ENCODE assay signal across 15 mouse cellular contexts in the genomic region with DNA sequence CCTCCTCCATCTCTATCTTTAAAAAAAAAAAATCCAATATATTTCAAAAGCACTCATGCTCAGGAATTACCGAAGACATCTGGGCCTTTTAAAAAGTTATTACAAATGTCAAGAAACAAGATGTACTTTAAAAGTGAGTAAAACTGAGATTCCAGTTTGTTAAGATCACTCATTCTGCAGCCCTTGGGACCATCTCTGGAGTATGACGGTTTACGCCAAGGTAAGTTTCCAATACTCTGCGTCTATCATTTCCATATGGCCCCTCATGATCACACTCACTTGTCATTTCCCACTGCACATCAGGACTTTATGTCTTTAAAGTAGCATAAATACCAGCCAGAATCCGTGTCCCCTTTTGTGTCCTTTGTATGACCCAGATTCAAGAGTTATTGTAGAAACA. TPM values are rescaled to one million over a fixed set of nuclear protein-coding genes. Genes with fewer than 3 reads are reported as not detected.
DNase-seq lines count a peak whose midpoint lies in the region; ATAC-seq and TF ChIP-seq lines count a peak whose summit lies in the region.
"Had no signal": no experiment of that assay in that cellular context is flagged by ENCODE, and none has a peak within 500 bp of the region (broad histone marks: within the 10 kb centered on the region; RNA-seq: fewer than 3 reads in every experiment).

No protein-coding gene starts in this region.

- no peak overlapping the region for H3K9ac ChIP-seq in limb, embryonic 13.5 days
- H3K9ac ChIP-seq in CH12.LX (ENCODE audit: insufficient read depth, low read depth), result no peak overlapping the region
- no peak overlapping the region for H3K9ac ChIP-seq in embryonic facial prominence, embryonic 15.5 days
- no peak overlapping the region for H3K9ac ChIP-seq in limb, embryonic 15.5 days
- no peak overlapping the region for H3K9ac ChIP-seq in forebrain, embryonic 11.5 days (ENCODE audit: low read length)
- H3K9ac ChIP-seq: embryonic facial prominence, embryonic 13.5 days; forebrain, embryonic 13.5 days; forebrain, embryonic 15.5 days; forebrain, postnatal 0 days had no signal

- dilution Hi-C loops in CH12.LX (cut with MboI; ENCODE audit: extremely low pct_ligation_motif_present, extremely low pct_unique_long_range_greater_than_20kb, low sequenced_read_pairs), result no loop called here

- TF ChIP-seq EP300 in CH12.LX (IDR thresholded peaks at IDR 0.05; ENCODE audit: low read length), result peak; percentile 53; the same call in 1 of the 2 replicates

- no peaks in the 10 kb centered on the region for H3K36me3 ChIP-seq in limb, embryonic 13.5 days
- no peaks in the 10 kb centered on the region for H3K36me3 ChIP-seq in limb, embryonic 10.5 days
- no peaks in the 10 kb centered on the region for H3K36me3 ChIP-seq in CH12.LX (replicated peaks in 1 of 2; ENCODE audit: control insufficient read depth in 1 of 2, insufficient read depth in 1 of 2, low read length in 1 of 2)
- no peaks in the 10 kb centered on the region for H3K36me3 ChIP-seq in embryonic facial prominence, embryonic 15.5 days
- H3K36me3 ChIP-seq in limb, embryonic 15.5 days, result no peaks in the 10 kb centered on the region
- no peaks in the 10 kb centered on the region for H3K36me3 ChIP-seq in forebrain, embryonic 11.5 days (ENCODE audit: control insufficient read depth, insufficient read depth, low read length)
- H3K36me3 ChIP-seq: embryonic facial prominence, embryonic 13.5 days; forebrain, embryonic 10.5 days; forebrain, embryonic 15.5 days had no signal

- in situ Hi-C loops in CH12.LX (cut with MboI; ENCODE audit: low pct_ligation_motif_present, low pct_unique_long_range_greater_than_20kb, low sequenced_read_pairs), result no loop called here

- WGBS in limb, embryonic 13.5 days, result 47% methylated on average over 5 of the region's 5 CpGs
- WGBS in limb, embryonic 10.5 days, result 79% methylated on average over 5 of the region's 5 CpGs
- 49% methylated on average over 5 of the region's 5 CpGs for WGBS in embryonic facial prominence, embryonic 15.5 days
- WGBS in limb, embryonic 15.5 days, result 46% methylated on average over 5 of the region's 5 CpGs
- 83% methylated on average over 5 of the region's 5 CpGs for WGBS in forebrain, embryonic 11.5 days

- no peak for DNase-seq in limb, embryonic 10.5 days (ENCODE audit: low spot score)
- DNase-seq in CH12.LX (ENCODE audit: extremely low read depth), result no peak
- no peak for DNase-seq in forebrain, embryonic 11.5 days (ENCODE audit: low spot score)
- DNase-seq in cerebellum, adult 18-20 months, result no peak
- DNase-seq: adrenal gland, postnatal 25 days had no signal

- no peak overlapping the region for H3K4me2 ChIP-seq in limb, embryonic 13.5 days (replicated peaks)
- no peak overlapping the region for H3K4me2 ChIP-seq in CH12.LX (ENCODE audit: insufficient read depth, low read depth, poor library complexity, severe bottlenecking)
- no peak overlapping the region for H3K4me2 ChIP-seq in embryonic facial prominence, embryonic 15.5 days (replicated peaks)
- H3K4me2 ChIP-seq in limb, embryonic 15.5 days, result no peak overlapping the region
- H3K4me2 ChIP-seq in forebrain, embryonic 11.5 days (ENCODE audit: low read depth, low read length, severe bottlenecking), result no peak overlapping the region
- H3K4me2 ChIP-seq: embryonic facial prominence, embryonic 13.5 days; forebrain, embryonic 13.5 days; forebrain, embryonic 15.5 days had no signal

- H3K9me3 ChIP-seq in limb, embryonic 13.5 days, result no peaks in the 10 kb centered on the region
- no peaks in the 10 kb centered on the region for H3K9me3 ChIP-seq in limb, embryonic 10.5 days (replicated peaks)
- H3K9me3 ChIP-seq in CH12.LX (replicated peaks; ENCODE audit: low read length), result no peaks in the 10 kb centered on the region
- H3K9me3 ChIP-seq in embryonic facial prominence, embryonic 15.5 days (replicated peaks), result no peaks in the 10 kb centered on the region
- no peaks in the 10 kb centered on the region for H3K9me3 ChIP-seq in limb, embryonic 15.5 days
- H3K9me3 ChIP-seq in forebrain, embryonic 11.5 days (ENCODE audit: control insufficient read depth, low read length), result no peaks in the 10 kb centered on the region
- H3K9me3 ChIP-seq: embryonic facial prominence, embryonic 13.5 days; forebrain, embryonic 10.5 days; forebrain, embryonic 13.5 days; forebrain, embryonic 15.5 days had no signal

- 0 out of 2 replicates have a peak overlapping the region, but pooled peaks have one; percentile 3 for H3K27ac ChIP-seq in limb, embryonic 13.5 days
- no peak overlapping the region for H3K27ac ChIP-seq in limb, embryonic 10.5 days
- H3K27ac ChIP-seq in CH12.LX (ENCODE audit: insufficient read depth, low read depth), result no peak overlapping the region
- peak overlapping the region; percentile 28; the same call in 1 of the 2 replicates for H3K27ac ChIP-seq in embryonic facial prominence, embryonic 15.5 days (replicated peaks)
- peak overlapping the region; percentile 40; the same call in 1 of the 2 replicates for H3K27ac ChIP-seq in limb, embryonic 15.5 days
- no peak overlapping the region for H3K27ac ChIP-seq in forebrain, embryonic 11.5 days (ENCODE audit: low read depth, low read length)
- H3K27ac ChIP-seq: embryonic facial prominence, embryonic 13.5 days; forebrain, embryonic 13.5 days had no signal

- no peak for TF ChIP-seq RAD21 in CH12.LX (IDR thresholded peaks at IDR 0.05; ENCODE audit: low read depth, low read length)

- peaks cover 12% of the 10 kb centered on the region for H3K27me3 ChIP-seq in limb, embryonic 13.5 days
- H3K27me3 ChIP-seq in limb, embryonic 10.5 days (ENCODE audit: low read depth, poor library complexity, severe bottlenecking), result peaks cover 22% of the 10 kb centered on the region; the same call in 1 of the 2 replicates
- no peaks in the 10 kb centered on the region for H3K27me3 ChIP-seq in CH12.LX (replicated peaks)
- no peaks in the 10 kb centered on the region for H3K27me3 ChIP-seq in embryonic facial prominence, embryonic 15.5 days
- H3K27me3 ChIP-seq in limb, embryonic 15.5 days, result no peaks in the 10 kb centered on the region
- H3K27me3 ChIP-seq in forebrain, embryonic 11.5 days (ENCODE audit: control insufficient read depth, insufficient read depth, low read length), result no peaks in the 10 kb centered on the region
- H3K27me3 ChIP-seq: forebrain, embryonic 13.5 days; forebrain, embryonic 15.5 days had no signal

- no peak for TF ChIP-seq CTCF in CH12.LX (conservative IDR thresholded peaks at IDR 0.05 in 1 of 2, IDR thresholded peaks at IDR 0.05 in 1 of 2; ENCODE audit: low read depth in 2 of 2, low read length in 2 of 2)

- no peaks in the 10 kb centered on the region for H3K79me2 ChIP-seq in CH12.LX (replicated peaks; ENCODE audit: control insufficient read depth, extremely low read depth, insufficient read depth, poor library complexity, severe bottlenecking)

- TF ChIP-seq POLR2A in CH12.LX (IDR thresholded peaks at IDR 0.05; ENCODE audit: low read depth, low read length), result no peak

- peaks cover 31% of the 10 kb centered on the region for H3K4me1 ChIP-seq in limb, embryonic 13.5 days
- H3K4me1 ChIP-seq in limb, embryonic 10.5 days, result peaks cover 13% of the 10 kb centered on the region
- H3K4me1 ChIP-seq in CH12.LX (ENCODE audit: control insufficient read depth in 1 of 2, insufficient read depth in 2 of 2), result peaks cover 5 to 54% of the 10 kb centered on the region in 2 experiments; a peak in 3 of 4 replicates
- peaks cover 5% of the 10 kb centered on the region for H3K4me1 ChIP-seq in embryonic facial prominence, embryonic 15.5 days
- H3K4me1 ChIP-seq in limb, embryonic 15.5 days, result peaks cover 29% of the 10 kb centered on the region
- H3K4me1 ChIP-seq in forebrain, embryonic 11.5 days (replicated peaks; ENCODE audit: control insufficient read depth, insufficient read depth, low read length), result peaks cover 4% of the 10 kb centered on the region; the same call in 1 of the 2 replicates

- ATAC-seq in limb, embryonic 13.5 days (ENCODE audit: low FRiP score, low read depth), result no peak; the same call in 1 of the 2 replicates
- ATAC-seq in embryonic facial prominence, embryonic 15.5 days (ENCODE audit: insufficient number of reproducible peaks, low FRiP score, low TSS enrichment, low read depth), result no peak
- no peak for ATAC-seq in limb, embryonic 15.5 days (ENCODE audit: insufficient number of reproducible peaks, low FRiP score, low TSS enrichment, low read depth)
- ATAC-seq in forebrain, embryonic 11.5 days (replicated peaks; ENCODE audit: low FRiP score), result no peak
- ATAC-seq: CD4-positive, CD25-positive, alpha-beta regulatory T cell, adult 4 months had no signal

- H3K4me3 ChIP-seq in limb, embryonic 13.5 days, result no peak overlapping the region
- no peak overlapping the region for H3K4me3 ChIP-seq in limb, embryonic 10.5 days
- H3K4me3 ChIP-seq in CH12.LX (replicated peaks in 1 of 3; ENCODE audit: low read depth in 2 of 3, low read length in 2 of 3, poor library complexity in 1 of 3), result no peak overlapping the region
- no peak overlapping the region for H3K4me3 ChIP-seq in embryonic facial prominence, embryonic 15.5 days (replicated peaks)
- no peak overlapping the region for H3K4me3 ChIP-seq in limb, embryonic 15.5 days
- no peak overlapping the region for H3K4me3 ChIP-seq in forebrain, embryonic 11.5 days (ENCODE audit: low read depth, low read length)
- H3K4me3 ChIP-seq: embryonic facial prominence, embryonic 13.5 days; erythroblast, embryonic 14.5 days; forebrain, embryonic 10.5 days; forebrain, embryonic 13.5 days; forebrain, embryonic 15.5 days had no signal

TF ChIP-seq in CH12.LX, 34 proteins besides CTCF, POLR2A, EP300 and RAD21:
- TF ChIP-seq UBTF (IDR thresholded peaks at IDR 0.05; ENCODE audit: low read depth, low read length) (no peak), ETS1 (conservative IDR thresholded peaks at IDR 0.05; ENCODE audit: low read depth, low read length) (peak; percentile 21; the same call in 1 of the 2 replicates), ZNF384 (IDR thresholded peaks at IDR 0.05; ENCODE audit: low read depth, low read length) (peak; percentile 12; the same call in 1 of the 2 replicates), IRF4 (IDR thresholded peaks at IDR 0.05; ENCODE audit: low read depth, low read length) (peak; percentile 55; the same call in 1 of the 2 replicates), BHLHE40 (IDR thresholded peaks at IDR 0.05; ENCODE audit: low read depth, low read length) (peak; percentile 41; the same call in 1 of the 2 replicates)

RNA-seq across cellular contexts. Expression of a gene that starts 58.5 kb away (rescaled TPM):
- 1.9 and 2.2 TPM in 2 replicates for polyA plus RNA-seq in limb, embryonic 13.5 days (2015; fragmentation: Nextera tagmentation; extraction: Ambion mirVana)
- 2.5 and 2.9 TPM in 2 replicates for polyA plus RNA-seq in limb, embryonic 10.5 days (2016; fragmentation: Nextera tagmentation; extraction: Ambion mirVana)
- 4.6 and 4.9 TPM in 2 replicates for total RNA-seq in CH12.LX (2012; rRNA removed)
- 6.7 and 8.3 TPM in 2 replicates for total RNA-seq in CH12.LX (2014; rRNA removed)
- 6.4 and 7.1 TPM in 2 replicates for polyA plus RNA-seq in CH12.LX (2012; ENCODE audit: insufficient read length, low read depth)
- 4.0 and 4.1 TPM in 2 replicates for polyA plus RNA-seq in embryonic facial prominence, embryonic 15.5 days (2015; fragmentation: Nextera tagmentation; extraction: Ambion mirVana)
- 2.4 and 3.0 TPM in 2 replicates for polyA plus RNA-seq in limb, embryonic 15.5 days (2015; fragmentation: Nextera tagmentation; extraction: Ambion mirVana)
- 5.0 and 5.2 TPM in 2 replicates for polyA plus RNA-seq in forebrain, embryonic 11.5 days (2014; fragmentation: Nextera tagmentation; extraction: Ambion mirVana)

Comparison
In these comparisons a context has a peak if more than half of its experiments do, and no peak if none do; other contexts are left out.
1. H3K27ac ChIP-seq: peak in limb, embryonic 13.5 days (single experiment), embryonic facial prominence, embryonic 15.5 days (single experiment) and limb, embryonic 15.5 days (single experiment); none in limb, embryonic 10.5 days (single experiment), CH12.LX (single experiment) and forebrain, embryonic 11.5 days (single experiment).